Mouse (Mus musculus): ENCODE data around the gene Zmynd8.

Zmynd8 gene

GRCm38 (mm10) chr2:165856611-165857200, 42.1 kb downstream of the Zmynd8 start:
- no peak for DNase-seq

- DNase-seq: peak; percentile 55
These were observed 43.0 kb downstream of the Zmynd8 start for GRCm38 (mm10) chr2:165855641-165856301.

- DNase-seq: peak; percentile 26
These were observed 44.4 kb downstream of the Zmynd8 start for GRCm38 (mm10) chr2:165854207-165854968.

- DNase-seq: no peak
These were observed 45.8 kb downstream of the Zmynd8 start for GRCm38 (mm10) chr2:165852896-165853633.

- DNase-seq: no peak
These were observed 46.4 kb downstream of the Zmynd8 start for GRCm38 (mm10) chr2:165852453-165852852.

GRCm38 (mm10) chr2:165851811-165852415, 46.9 kb downstream of the Zmynd8 start:
- no peak for DNase-seq

- DNase-seq: no peak
These were observed 48.0 kb downstream of the Zmynd8 start for GRCm38 (mm10) chr2:165850826-165851225.

GRCm38 (mm10) chr2:165849129-165849528, 49.7 kb downstream of the Zmynd8 start:
- DNase-seq: peak; percentile 95

- no peak for DNase-seq
These were observed 52.0 kb downstream of the Zmynd8 start for GRCm38 (mm10) chr2:165846787-165847186.

- no peak for DNase-seq
These were observed 53.3 kb downstream of the Zmynd8 start for GRCm38 (mm10) chr2:165845490-165845889.

GRCm38 (mm10) chr2:165843350-165843749, 55.5 kb downstream of the Zmynd8 start:
- DNase-seq: no peak

GRCm38 (mm10) chr2:165842241-165842640, 56.6 kb downstream of the Zmynd8 start:
- DNase-seq: no peak

GRCm38 (mm10) chr2:165841805-165842204, 57.0 kb downstream of the Zmynd8 start:
- no peak for DNase-seq

GRCm38 (mm10) chr2:165840852-165841251, 58.0 kb downstream of the Zmynd8 start:
- DNase-seq: no peak

GRCm38 (mm10) chr2:165839317-165839652, 59.5 kb downstream of the Zmynd8 start:
- DNase-seq: no peak

GRCm38 (mm10) chr2:165838606-165839316, 60.1 kb downstream of the Zmynd8 start:
- DNase-seq: no peak

GRCm38 (mm10) chr2:165834601-165835000, 64.2 kb downstream of the Zmynd8 start:
- no peak for DNase-seq

- DNase-seq: no peak
These were observed 65.3 kb downstream of the Zmynd8 start for GRCm38 (mm10) chr2:165833468-165833867.

GRCm38 (mm10) chr2:165832720-165833119, 66.1 kb downstream of the Zmynd8 start:
- no peak for DNase-seq

GRCm38 (mm10) chr2:165832295-165832694, 66.5 kb downstream of the Zmynd8 start:
- no peak for DNase-seq

- DNase-seq: no peak
These were observed 67.1 kb downstream of the Zmynd8 start for GRCm38 (mm10) chr2:165831637-165832289.

- no peak for DNase-seq
These were observed 70.0 kb downstream of the Zmynd8 start for GRCm38 (mm10) chr2:165828770-165829169.
